Mouse (Mus musculus): ENCODE results near the gene Ear1. TPM values are rescaled to one million over a fixed set of nuclear protein-coding genes. Genes with fewer than 3 reads are reported as not detected.
"Not testable (repeated sequence)": the region's sequence is repeated elsewhere in the genome, so short reads cannot be mapped to it uniquely, and the experiment has no call there.

Ear1 gene
- 12.5 and 14.2 TPM in 2 replicates for polyA plus RNA-seq (2015; fragmentation: Nextera tagmentation; extraction: Ambion mirVana)

DNA sequence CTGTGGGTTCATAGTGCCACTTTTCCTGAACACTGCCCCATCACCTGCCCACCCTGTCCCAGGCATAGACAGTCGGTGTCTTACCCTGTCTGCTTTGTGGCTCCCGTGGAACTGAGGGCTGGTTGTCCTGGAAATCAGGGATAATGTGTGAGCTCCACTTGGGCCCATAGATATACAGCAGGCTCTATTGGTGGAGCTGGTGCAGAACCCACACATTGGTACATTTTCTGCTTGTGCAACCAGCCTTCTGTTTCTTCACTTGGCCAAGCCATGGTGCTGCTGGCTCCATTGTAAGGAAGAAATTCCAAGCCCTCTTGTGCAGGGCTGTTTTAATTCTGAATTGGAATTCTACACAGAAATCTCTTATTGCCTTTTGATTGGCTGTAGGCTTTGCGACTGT lies at the start of gene Ear1:
Gene Ear1, minus strand, starts transcription at position 101 of the 400 bp plus-strand sequence.
- not testable (repeated sequence) for H3K9me3 ChIP-seq (ENCODE audit: low read length); H3K27me3 ChIP-seq (replicated peaks; ENCODE audit: insufficient read depth, low read length); DNase-seq (ENCODE audit: low spot score); ATAC-seq; H3K9ac ChIP-seq (replicated peaks; ENCODE audit: low read depth); H3K27ac ChIP-seq (ENCODE audit: low read length); H3K4me1 ChIP-seq (ENCODE audit: insufficient read depth, low read depth, low read length); H3K4me3 ChIP-seq (ENCODE audit: low read depth, low read length); H3K4me2 ChIP-seq (replicated peaks; ENCODE audit: low read depth, low read length); H3K36me3 ChIP-seq (ENCODE audit: insufficient read depth, low read length)
- 54% methylated on average over 2 of the region's 3 CpGs for WGBS

DNA sequence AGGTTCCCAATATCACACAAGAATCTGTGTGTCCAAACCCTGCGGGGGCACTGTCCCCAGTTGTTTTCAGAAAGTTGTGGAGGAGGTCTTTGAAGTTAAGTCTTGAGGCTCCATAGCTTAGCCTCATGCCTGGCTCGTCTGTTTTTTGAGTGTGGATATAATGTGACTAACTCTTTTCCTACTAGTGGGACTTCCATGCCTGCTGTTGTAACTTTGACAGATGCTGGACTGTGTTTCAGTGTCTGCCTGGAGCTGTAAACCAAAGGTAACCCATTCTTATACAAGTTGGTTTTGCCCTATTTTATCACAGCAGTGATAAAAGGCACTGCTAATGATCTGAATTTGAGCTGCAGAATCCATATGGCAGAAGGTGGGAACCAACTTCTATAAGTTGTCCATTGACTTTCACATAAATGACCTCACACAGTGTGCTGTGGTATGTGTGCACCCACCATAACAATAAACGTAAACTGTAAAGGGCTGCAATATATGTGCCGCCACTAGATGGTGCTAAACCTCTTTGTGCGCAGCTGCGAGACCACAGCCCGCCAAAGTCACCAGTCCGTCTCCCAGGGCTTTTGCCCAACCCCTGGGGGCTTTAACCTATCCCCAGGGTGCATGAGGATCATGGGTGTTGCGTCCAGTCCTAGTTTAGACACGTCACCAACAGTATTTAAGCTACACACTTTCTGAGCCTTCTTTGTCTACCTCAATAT lies 49.5 kb upstream of the Ear1 start, which contains the start of gene Gm8113:
Gene Gm8113, plus strand, starts transcription at position 703 of the 716 bp plus-strand sequence.
- peak within 1 kb of the TSS; percentile 6; the same call in 1 of the 2 replicates for H3K27ac ChIP-seq (ENCODE audit: low read length)
- H3K27me3 ChIP-seq (replicated peaks; ENCODE audit: insufficient read depth, low read length); H3K9me3 ChIP-seq (ENCODE audit: low read length); H3K36me3 ChIP-seq (ENCODE audit: insufficient read depth, low read length); H3K4me1 ChIP-seq (ENCODE audit: insufficient read depth, low read depth, low read length): not testable (repeated sequence)
- H3K4me2 ChIP-seq (replicated peaks; ENCODE audit: low read depth, low read length): peak within 1 kb of the TSS; percentile 51
- peak; percentile 87 for DNase-seq (ENCODE audit: low spot score)
- peak within 1 kb of the TSS; percentile 48 for H3K4me3 ChIP-seq (ENCODE audit: low read depth, low read length)
- 8% methylated on average over 10 of the region's 10 CpGs for WGBS
- peak; percentile 87 for ATAC-seq
- peak within 1 kb of the TSS; percentile 23; the same call in 1 of the 2 replicates for H3K9ac ChIP-seq (replicated peaks; ENCODE audit: low read depth)
- TF ChIP-seq CTCF (IDR thresholded peaks at IDR 0.05): peak; percentile 84

DNA sequence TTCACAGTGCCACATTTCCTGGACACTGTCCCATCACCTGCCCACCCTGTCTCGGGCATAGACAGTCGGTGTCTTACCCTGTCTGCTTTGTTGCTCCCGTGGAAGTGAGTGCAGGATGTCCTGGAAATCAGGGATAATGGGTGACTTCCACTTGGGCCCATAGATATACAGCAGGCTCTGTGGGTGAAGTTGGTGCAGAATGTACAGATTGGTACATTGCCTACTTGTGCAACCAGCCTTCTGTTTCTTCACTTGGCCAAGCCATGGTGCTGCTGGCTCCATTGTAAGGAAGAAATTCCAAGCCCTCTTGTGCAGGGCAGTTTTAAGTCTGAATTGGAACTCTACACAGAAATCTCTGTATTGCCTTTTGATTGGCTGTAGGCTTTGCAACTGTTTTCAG lies 48.1 kb upstream of the Ear1 start, which contains the start of gene Ear10:
Gene Ear10, minus strand, starts transcription at position 101 of the 400 bp plus-strand sequence.
- H3K4me2 ChIP-seq (replicated peaks; ENCODE audit: low read depth, low read length); H3K9ac ChIP-seq (replicated peaks; ENCODE audit: low read depth): not testable (repeated sequence)
- WGBS: 79% methylated on average over 3 of the region's 3 CpGs

DNA sequence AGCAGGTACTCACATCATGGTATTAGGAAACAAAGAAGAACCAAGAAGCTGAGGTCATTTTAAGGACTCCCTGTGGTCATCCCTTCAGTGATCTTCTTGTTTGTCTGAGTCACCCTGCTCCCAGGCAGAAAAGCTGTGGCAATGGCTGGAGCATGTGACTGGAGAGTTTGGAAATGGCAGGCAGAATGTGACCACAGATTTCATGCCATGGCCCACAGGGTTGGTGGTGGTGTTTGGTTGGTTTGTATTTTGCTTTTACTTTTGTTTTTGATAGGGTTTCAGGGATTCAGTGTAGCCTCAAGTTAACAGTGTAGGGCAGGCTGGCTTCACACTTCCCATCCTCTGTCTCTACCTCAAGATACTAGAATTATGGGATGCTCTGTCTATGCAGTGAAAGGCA lies 42.9 kb upstream of the Ear1 start:
- H3K4me1 ChIP-seq (ENCODE audit: insufficient read depth, low read depth, low read length); H3K27ac ChIP-seq (ENCODE audit: low read length); H3K9me3 ChIP-seq (ENCODE audit: low read length); H3K4me2 ChIP-seq (replicated peaks; ENCODE audit: low read depth, low read length); H3K4me3 ChIP-seq (ENCODE audit: low read depth, low read length); ATAC-seq; H3K9ac ChIP-seq (replicated peaks; ENCODE audit: low read depth); DNase-seq (ENCODE audit: low spot score); H3K27me3 ChIP-seq (replicated peaks; ENCODE audit: insufficient read depth, low read length); H3K36me3 ChIP-seq (ENCODE audit: insufficient read depth, low read length): not testable (repeated sequence)

More for the DNA sequence above, 48.1 kb upstream of the Ear1 start, which contains the start of gene Ear10:
- not testable (repeated sequence) for H3K9me3 ChIP-seq (ENCODE audit: low read length); H3K4me1 ChIP-seq (ENCODE audit: insufficient read depth, low read depth, low read length); H3K27ac ChIP-seq (ENCODE audit: low read length); DNase-seq (ENCODE audit: low spot score); H3K36me3 ChIP-seq (ENCODE audit: insufficient read depth, low read length); H3K4me3 ChIP-seq (ENCODE audit: low read depth, low read length); H3K27me3 ChIP-seq (replicated peaks; ENCODE audit: insufficient read depth, low read length); ATAC-seq

DNA sequence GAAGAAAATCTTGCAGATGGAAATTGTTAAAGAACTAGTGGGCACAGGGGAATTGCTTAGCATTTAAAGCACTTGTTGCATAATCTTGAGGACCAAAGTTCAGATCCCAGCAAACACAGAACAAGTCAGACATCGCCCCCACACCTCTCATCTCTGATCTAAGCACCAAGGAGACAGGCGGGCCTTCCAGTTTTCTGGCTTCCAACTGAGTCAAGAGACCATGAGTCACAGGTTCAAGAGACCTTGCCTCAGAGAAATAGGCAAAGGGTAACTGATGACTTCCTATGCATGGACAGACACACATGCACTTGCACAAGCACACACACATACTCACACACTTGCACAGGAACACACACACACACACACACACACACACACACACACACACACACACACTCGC lies 23.3 kb upstream of the Ear1 start:
- not testable (repeated sequence) for H3K36me3 ChIP-seq (ENCODE audit: insufficient read depth, low read length); H3K9me3 ChIP-seq (ENCODE audit: low read length); ATAC-seq; H3K4me3 ChIP-seq (ENCODE audit: low read depth, low read length); H3K4me1 ChIP-seq (ENCODE audit: insufficient read depth, low read depth, low read length); H3K27ac ChIP-seq (ENCODE audit: low read length); H3K4me2 ChIP-seq (replicated peaks; ENCODE audit: low read depth, low read length); H3K9ac ChIP-seq (replicated peaks; ENCODE audit: low read depth); H3K27me3 ChIP-seq (replicated peaks; ENCODE audit: insufficient read depth, low read length); DNase-seq (ENCODE audit: low spot score)
- WGBS: 73% methylated on average over 3 of the region's 3 CpGs

DNA sequence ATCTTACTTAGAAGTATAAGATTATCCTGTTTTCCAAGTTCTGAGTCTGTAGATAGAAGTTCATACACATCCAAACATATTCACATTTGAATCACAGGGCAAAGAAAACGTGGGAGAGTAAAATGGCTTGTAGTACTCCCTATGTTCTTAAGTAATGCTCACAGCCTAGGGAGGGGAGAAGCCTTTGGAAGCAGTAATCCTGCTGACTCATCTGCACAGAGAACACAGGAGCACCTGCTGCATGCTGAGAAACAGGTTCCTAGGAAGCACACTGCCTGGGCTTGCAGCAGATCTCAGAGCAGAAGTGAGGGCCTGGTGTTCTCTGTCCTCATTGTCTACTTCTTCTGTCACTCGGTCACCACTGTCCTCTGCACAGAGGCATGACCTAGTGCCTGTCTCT lies 20.0 kb upstream of the Ear1 start:
- ATAC-seq; H3K9me3 ChIP-seq (ENCODE audit: low read length); DNase-seq (ENCODE audit: low spot score); H3K27ac ChIP-seq (ENCODE audit: low read length); H3K4me1 ChIP-seq (ENCODE audit: insufficient read depth, low read depth, low read length); H3K36me3 ChIP-seq (ENCODE audit: insufficient read depth, low read length); H3K4me2 ChIP-seq (replicated peaks; ENCODE audit: low read depth, low read length); H3K27me3 ChIP-seq (replicated peaks; ENCODE audit: insufficient read depth, low read length); H3K4me3 ChIP-seq (ENCODE audit: low read depth, low read length); H3K9ac ChIP-seq (replicated peaks; ENCODE audit: low read depth): not testable (repeated sequence)
- 25% methylated on average over 1 of the region's 2 CpGs for WGBS

DNA sequence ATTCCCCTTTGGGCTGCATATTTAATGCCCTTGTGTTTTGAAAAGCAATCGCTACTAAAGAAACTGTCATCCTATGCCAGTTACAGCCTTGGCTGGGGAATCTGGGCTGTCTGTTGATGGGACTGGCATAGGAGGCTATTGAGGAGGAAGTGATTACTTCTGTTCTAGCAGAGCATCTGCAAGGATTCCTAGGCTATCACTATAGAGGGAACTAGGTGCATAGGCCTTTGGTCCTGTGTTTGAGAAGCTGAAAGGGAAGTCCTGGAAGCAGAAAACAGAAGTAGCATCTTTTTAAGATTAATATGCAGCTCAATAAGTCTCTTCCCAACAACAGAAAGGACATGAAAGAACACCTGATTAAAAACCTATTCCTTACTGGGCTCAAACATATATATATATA lies 16.0 kb upstream of the Ear1 start:
- not testable (repeated sequence) for H3K9ac ChIP-seq (replicated peaks; ENCODE audit: low read depth)
- WGBS: 83% methylated on average over 1 of the region's 1 CpGs

DNA sequence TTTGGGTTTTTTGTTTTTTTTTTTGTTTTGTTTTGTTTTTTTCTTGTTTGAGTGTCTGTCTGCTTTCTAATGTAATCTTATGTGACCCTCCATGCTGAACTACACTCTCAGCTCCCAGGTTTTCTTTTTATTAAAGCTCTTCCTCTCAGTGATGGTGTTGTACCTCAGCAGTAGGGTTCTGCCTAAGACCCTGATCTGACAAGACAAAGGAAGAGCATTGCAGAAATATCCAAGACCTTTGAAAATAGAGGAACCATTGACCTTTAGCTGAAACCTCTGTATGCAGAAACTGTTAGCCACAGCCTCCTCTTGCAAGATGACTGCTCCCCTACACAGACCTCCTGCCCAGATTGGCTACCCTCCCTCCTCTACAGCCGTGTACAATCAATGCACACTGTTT lies 10.9 kb upstream of the Ear1 start:
- ATAC-seq; H3K4me3 ChIP-seq (ENCODE audit: low read depth, low read length); H3K4me2 ChIP-seq (replicated peaks; ENCODE audit: low read depth, low read length); DNase-seq (ENCODE audit: low spot score); H3K36me3 ChIP-seq (ENCODE audit: insufficient read depth, low read length); H3K9me3 ChIP-seq (ENCODE audit: low read length); H3K27ac ChIP-seq (ENCODE audit: low read length); H3K4me1 ChIP-seq (ENCODE audit: insufficient read depth, low read depth, low read length); H3K27me3 ChIP-seq (replicated peaks; ENCODE audit: insufficient read depth, low read length); H3K9ac ChIP-seq (replicated peaks; ENCODE audit: low read depth): not testable (repeated sequence)
- WGBS: 43% methylated on average over 1 of the region's 1 CpGs

More for the DNA sequence above, 16.0 kb upstream of the Ear1 start:
- H3K4me3 ChIP-seq (ENCODE audit: low read depth, low read length); DNase-seq (ENCODE audit: low spot score); H3K27me3 ChIP-seq (replicated peaks; ENCODE audit: insufficient read depth, low read length); ATAC-seq; H3K4me2 ChIP-seq (replicated peaks; ENCODE audit: low read depth, low read length); H3K9me3 ChIP-seq (ENCODE audit: low read length); H3K36me3 ChIP-seq (ENCODE audit: insufficient read depth, low read length); H3K27ac ChIP-seq (ENCODE audit: low read length); H3K4me1 ChIP-seq (ENCODE audit: insufficient read depth, low read depth, low read length): not testable (repeated sequence)

DNA sequence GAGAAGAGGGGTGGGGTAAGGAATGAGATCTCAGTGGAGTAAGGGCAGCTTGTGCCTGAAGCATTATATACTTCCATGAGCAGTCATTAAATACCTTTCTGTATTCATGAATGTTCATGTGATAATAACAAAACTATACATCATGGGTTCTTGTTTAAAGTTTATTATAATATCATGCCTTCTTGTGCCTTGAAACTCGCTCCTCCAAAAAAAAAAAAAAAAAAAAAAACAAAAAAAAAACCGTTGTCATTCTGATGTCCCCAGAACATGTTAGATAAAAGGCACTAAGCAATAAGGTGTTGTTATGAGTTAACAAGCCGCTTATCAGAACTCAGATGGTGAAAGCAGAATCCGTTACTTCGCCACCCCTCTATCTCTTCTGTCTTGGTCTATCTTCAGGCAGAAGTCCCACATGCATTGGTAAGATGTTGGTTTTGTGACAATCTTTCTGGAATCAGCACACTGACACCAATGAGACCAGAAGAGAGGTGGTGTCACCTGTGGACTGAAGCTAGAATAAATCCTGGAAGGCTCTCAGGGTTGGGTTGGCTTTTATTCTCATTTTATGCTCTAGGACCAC lies 4.7 kb upstream of the Ear1 start:
- not testable (repeated sequence) for H3K4me2 ChIP-seq (replicated peaks; ENCODE audit: low read depth, low read length); H3K4me3 ChIP-seq (ENCODE audit: low read depth, low read length); ATAC-seq; DNase-seq (ENCODE audit: low spot score); H3K9ac ChIP-seq (replicated peaks; ENCODE audit: low read depth); H3K27me3 ChIP-seq (replicated peaks; ENCODE audit: insufficient read depth, low read length); H3K4me1 ChIP-seq (ENCODE audit: insufficient read depth, low read depth, low read length); H3K9me3 ChIP-seq (ENCODE audit: low read length); H3K27ac ChIP-seq (ENCODE audit: low read length); H3K36me3 ChIP-seq (ENCODE audit: insufficient read depth, low read length)
- WGBS: 68% methylated on average over 5 of the region's 5 CpGs
